Comparison of ENCODE assay signal across 22 mouse cellular contexts in genomic region chr6:101220307-101220706, GRCm38 (mm10).
DNase-seq lines count a peak whose midpoint lies in the region; ATAC-seq and TF ChIP-seq lines count a peak whose summit lies in the region.
"Had no signal": no experiment of that assay in that cellular context is flagged by ENCODE, and none has a peak within 500 bp of the region (broad histone marks: within the 10 kb centered on the region; RNA-seq: fewer than 3 reads in every experiment).

No protein-coding gene starts in this region.

- POLR2A ChIA-PET in Patski (lab: Charles Lee) = no interaction called here

- intact Hi-C loops in gastrocnemius, adult 2 months (cut with DNase I) = no loop called here
- intact Hi-C loops in gastrocnemius, postnatal 36 days (cut with DNase I) = no loop called here

- CTCF ChIA-PET in Patski (lab: Charles Lee) = interaction anchor here (1.6 kb wide), 1 partner anchor 11 kb away, joined by 5 read pairs; no protein-coding TSS in a partner anchor

- in situ Hi-C loops in Patski (cut with MboI; ENCODE audit: low pct_unique_long_range_greater_than_20kb) = loop anchor here (5.0 to 25.0 kb wide), 2 partner anchors 37 to 558 kb away; partner anchors contain the start of gene Shq1

- H3K27ac ChIP-seq in gastrocnemius, adult 2 months = no peak overlapping the region
- H3K27ac ChIP-seq in layer of hippocampus, adult 2 months = no peak overlapping the region
- H3K27ac ChIP-seq: embryonic facial prominence, embryonic 10.5 days; hindbrain, embryonic 15.5 days; limb, embryonic 10.5 days; liver, embryonic 12.5 days; neural tube, embryonic 12.5 days had no signal

- no peak for DNase-seq in gastrocnemius, adult 2 months
- no peak for DNase-seq in gastrocnemius, postnatal 36 days
- no peak for DNase-seq in layer of hippocampus, adult 2 months (ENCODE audit: low spot score in 2 of 2)
- no peak for DNase-seq in layer of hippocampus, adult 18-20 months (ENCODE audit: low spot score in 2 of 2)
- DNase-seq in 3T3-L1 (ENCODE audit: low read depth, low spot score) = peak; percentile 14
- DNase-seq in Patski (ENCODE audit: low read depth, low spot score) = no peak
- DNase-seq in thymus, postnatal 0 days (ENCODE audit: low spot score) = no peak
- DNase-seq: cerebellum, adult 11 months; cerebellum, postnatal 25 days; gastrocnemius, postnatal 10 days; heart, postnatal 14 days; kidney, adult 8-10 months; layer of hippocampus, postnatal 36 days; lung, postnatal 14 days; right cerebral cortex, postnatal 25 days; thymus, postnatal 4 days had no signal

- H3K27me3 ChIP-seq in Patski = no peaks in the 10 kb centered on the region
- H3K27me3 ChIP-seq: hindbrain, embryonic 15.5 days; liver, embryonic 12.5 days; megakaryocyte, embryonic 14.5 days; neural tube, embryonic 12.5 days had no signal

- TF ChIP-seq CTCF in gastrocnemius, adult 2 months (IDR thresholded peaks at IDR 0.05) = peak; percentile 31; the same call in 1 of the 2 replicates
- peak; percentile 75 for TF ChIP-seq CTCF in layer of hippocampus, adult 2 months (conservative IDR thresholded peaks at IDR 0.05)
- peak; percentile 26 for TF ChIP-seq CTCF in Patski (IDR thresholded peaks at IDR 0.05)

- H3K4me3 ChIP-seq in gastrocnemius, adult 2 months = no peak overlapping the region
- no peak overlapping the region for H3K4me3 ChIP-seq in layer of hippocampus, adult 2 months
- H3K4me3 ChIP-seq: embryonic facial prominence, embryonic 10.5 days; hindbrain, embryonic 15.5 days; limb, embryonic 10.5 days; liver, embryonic 12.5 days; megakaryocyte, embryonic 14.5 days; neural tube, embryonic 12.5 days had no signal

- ATAC-seq in Patski = no peak
- ATAC-seq: liver, embryonic 12.5 days had no signal
